Mouse (Mus musculus) intestine, embryonic 15.5 days (tissue): Measurements from ENCODE around the gene Sp3. TPM values are rescaled to one million over a fixed set of nuclear protein-coding genes. Genes with fewer than 3 reads are reported as not detected.

Source experiments
- ATAC-seq: fragments of 200-750 bp; cut with Nextera tagmentation; 2 replicates; pipeline ENCODE4 v1.8.0; 2017; ENCODE audit warnings: moderate TSS enrichment, moderate library complexity
- H3K27ac ChIP-seq: fragments of 300-500 bp; sonication (generic); 2 replicates; pipeline ENCODE4 v1.5.1; 2015; ENCODE audit warnings: mild to moderate bottlenecking, inconsistent platforms
- H3K27me3 ChIP-seq: fragments of 300-500 bp; sonication (generic); replicated peaks from 2 replicates; pipeline ENCODE4 v1.6.1; 2015; ENCODE audit warnings: inconsistent platforms
- H3K36me3 ChIP-seq: fragments of 300-500 bp; sonication (generic); 2 replicates; pipeline ENCODE4 v1.6.1; 2015; ENCODE audit warnings: inconsistent platforms
- H3K4me1 ChIP-seq: fragments of 300-500 bp; sonication (generic); replicated peaks from 2 replicates; pipeline ENCODE4 v1.6.1; 2015; ENCODE audit warnings: inconsistent platforms
- H3K4me2 ChIP-seq: fragments of 300-500 bp; sonication (generic); replicated peaks from 2 replicates; pipeline ENCODE4 v1.6.1; 2015; ENCODE audit warnings: mild to moderate bottlenecking, inconsistent platforms
- H3K4me3 ChIP-seq: fragments of 300-500 bp; sonication (generic); replicated peaks from 2 replicates; pipeline ENCODE4 v1.5.1; 2015; ENCODE audit warnings: inconsistent platforms
- H3K9ac ChIP-seq: fragments of 300-500 bp; sonication (generic); 2 replicates; pipeline ENCODE4 v1.6.1; 2015; ENCODE audit warnings: inconsistent platforms
- H3K9me3 ChIP-seq: fragments of 300-500 bp; sonication (generic); 2 replicates; pipeline ENCODE4 v1.6.1; 2016; ENCODE audit warnings: inconsistent platforms
- WGBS: fragments of 180-500 bp; shearing (Covaris S2); methylation state at CpG from one replicate; pipeline ENCODE4 v1.1.7; 2015; 5-methylcytosine and 5-hydroxymethylcytosine counted together
- polyA plus RNA-seq: library from polyadenylated mRNA; unstranded; fragments of >200 nt; fragmentation: Nextera tagmentation; extraction: Ambion mirVana; gene quantifications from 2 replicates; pipeline ENCODE4 v1.2.1, GENCODE M21; 2015

Sp3 gene
- polyA plus RNA-seq, 1 experiment from 2014 or later = 48.2 TPM

DNA sequence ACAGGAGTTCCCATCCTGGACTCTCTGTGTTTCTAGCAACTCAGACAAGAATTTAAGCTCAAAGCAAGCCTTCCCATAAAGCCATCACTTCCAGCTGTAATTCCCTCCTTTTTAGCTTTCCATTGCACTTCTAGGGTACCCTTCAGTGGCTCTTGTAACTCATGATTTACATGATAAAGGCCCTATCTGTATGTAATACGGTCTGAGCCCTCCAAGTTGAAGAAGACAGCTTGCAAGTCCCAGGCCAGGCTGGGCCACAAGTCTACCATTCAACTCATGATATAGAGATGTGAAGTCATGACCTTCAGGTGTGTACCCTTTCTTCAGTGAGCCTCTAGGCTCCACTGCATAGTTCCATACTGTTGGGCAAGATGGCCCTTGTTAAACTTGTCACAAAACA lies 5.3 kb upstream of the Sp3 start:
- Histone ChIP-seq H3K9me3 (no peaks in the 10 kb centered on the region), H3K4me1 (peaks cover 4% of the 10 kb centered on the region; the same call in 1 of the 2 replicates), H3K36me3 (0 out of 2 replicates have a peak, but pooled peaks cover 4% of the 10 kb centered on the region), H3K9ac (no peak overlapping the region), H3K27ac (no peak overlapping the region), H3K27me3 (no peaks in the 10 kb centered on the region), H3K4me2 (no peak overlapping the region), H3K4me3 (no peak overlapping the region)
- no peak for ATAC-seq
- WGBS = 60% methylated on average over 1 of the region's 1 CpGs

GRCm38 (mm10) chr2:72984806-72985205 lies 4.6 kb upstream of the Sp3 start:
- WGBS = 44% methylated on average over 4 of the region's 4 CpGs
- ATAC-seq = no peak
- no peak overlapping the region for H3K4me2 ChIP-seq
- H3K9me3 ChIP-seq = no peaks in the 10 kb centered on the region
- H3K4me1 ChIP-seq = peaks cover 4% of the 10 kb centered on the region; the same call in 1 of the 2 replicates
- H3K27ac ChIP-seq = no peak overlapping the region
- 0 out of 2 replicates have a peak, but pooled peaks cover 4% of the 10 kb centered on the region for H3K36me3 ChIP-seq
- no peaks in the 10 kb centered on the region for H3K27me3 ChIP-seq
- no peak overlapping the region for H3K9ac ChIP-seq
- H3K4me3 ChIP-seq = no peak overlapping the region

GRCm38 (mm10) chr2:72983211-72983610 lies 3.0 kb upstream of the Sp3 start:
- H3K27ac ChIP-seq = no peak overlapping the region
- 88% methylated on average over 3 of the region's 3 CpGs for WGBS
- H3K4me2 ChIP-seq = no peak overlapping the region
- H3K36me3 ChIP-seq = 0 out of 2 replicates have a peak, but pooled peaks cover 3% of the 10 kb centered on the region
- no peak for ATAC-seq
- H3K27me3 ChIP-seq = no peaks in the 10 kb centered on the region
- H3K4me3 ChIP-seq = no peak overlapping the region
- H3K9me3 ChIP-seq = no peaks in the 10 kb centered on the region
- H3K4me1 ChIP-seq = peaks cover 4% of the 10 kb centered on the region; the same call in 1 of the 2 replicates
- no peak overlapping the region for H3K9ac ChIP-seq

DNA sequence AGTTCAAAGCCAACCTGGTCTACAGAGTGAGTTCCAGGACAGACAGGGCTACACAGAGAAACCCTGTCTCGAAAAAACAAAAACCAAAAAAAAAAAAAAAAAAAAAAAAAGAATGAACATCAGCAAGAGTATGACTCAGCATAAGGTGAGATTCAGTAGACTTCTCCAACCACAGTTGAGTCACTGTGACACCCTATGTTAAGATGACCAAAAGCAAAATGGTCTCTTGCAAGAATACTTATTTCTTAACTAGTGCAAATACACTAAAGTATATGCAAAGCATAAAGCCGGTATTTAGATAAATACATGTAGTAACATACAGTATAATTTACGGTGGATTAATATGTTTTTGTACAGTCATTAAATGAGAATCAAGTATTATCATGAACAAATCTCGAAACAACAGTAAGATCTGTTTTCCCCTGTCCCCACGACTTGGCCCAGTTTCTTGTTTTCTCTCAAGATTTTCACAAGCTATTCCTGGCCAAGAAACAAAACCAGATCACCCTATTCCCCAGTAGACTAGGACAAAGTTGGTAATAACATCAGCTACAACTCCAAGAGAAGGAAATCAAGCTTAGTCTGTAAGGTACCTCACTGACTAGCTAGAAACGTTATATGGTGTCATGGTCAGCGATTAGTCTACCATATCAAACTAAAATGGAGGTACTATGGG lies 2.0 kb upstream of the Sp3 start:
- Histone ChIP-seq H3K9me3 (no peaks in the 10 kb centered on the region), H3K27ac (no peak overlapping the region), H3K4me1 (peaks cover 5% of the 10 kb centered on the region), H3K36me3 (no peaks in the 10 kb centered on the region), H3K4me2 (no peak overlapping the region), H3K4me3 (no peak overlapping the region), H3K27me3 (no peaks in the 10 kb centered on the region), H3K9ac (no peak overlapping the region)
- ATAC-seq = no peak
- WGBS = 93% methylated on average over 7 of the region's 7 CpGs

DNA sequence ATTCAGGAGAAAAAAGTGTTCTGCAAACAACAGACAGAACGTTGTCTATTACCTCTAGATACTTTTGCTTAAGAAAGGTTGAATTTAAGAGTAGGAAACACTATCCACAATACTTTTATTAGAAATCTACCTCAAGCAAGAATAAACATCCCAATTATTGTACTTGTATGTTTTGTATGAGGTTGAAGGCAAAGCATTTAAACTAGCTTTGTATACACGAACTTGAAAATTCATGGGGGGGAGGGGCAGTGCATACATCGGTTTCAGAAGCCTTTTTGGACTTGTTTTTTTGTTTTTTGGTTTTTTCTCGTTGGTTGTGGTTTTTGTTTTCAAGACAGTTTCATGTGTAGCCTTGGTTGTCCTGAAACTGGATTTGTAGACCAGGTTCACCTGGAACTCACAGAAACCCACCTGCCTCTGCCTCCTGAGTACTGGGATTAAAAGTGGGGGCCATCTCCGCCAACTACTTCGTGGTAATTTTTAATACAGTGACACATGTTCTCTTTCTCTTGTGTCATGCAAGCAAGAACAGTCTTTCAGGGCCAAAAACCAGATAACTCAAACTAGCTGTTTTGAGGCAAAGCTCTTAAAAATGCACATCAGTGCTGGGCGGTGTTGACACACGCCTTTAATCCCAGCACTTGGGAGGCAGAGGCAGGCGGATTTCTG lies 1.3 kb upstream of the Sp3 start:
- H3K4me2 ChIP-seq = peak overlapping the region; percentile 58
- no peak overlapping the region for H3K27ac ChIP-seq
- H3K4me1 ChIP-seq = peaks cover 9% of the 10 kb centered on the region
- no peaks in the 10 kb centered on the region for H3K27me3 ChIP-seq
- no peaks in the 10 kb centered on the region for H3K36me3 ChIP-seq
- no peak for ATAC-seq
- H3K9ac ChIP-seq = no peak overlapping the region
- 75% methylated on average over 9 of the region's 9 CpGs for whole genome bisulfite sequencing
- H3K9me3 ChIP-seq = no peaks in the 10 kb centered on the region
- H3K4me3 ChIP-seq = no peak overlapping the region

- H3K4me2 ChIP-seq = peak overlapping the region; percentile 58
- WGBS = 12% methylated on average over 3 of the region's 3 CpGs
- no peaks in the 10 kb centered on the region for H3K27me3 ChIP-seq
- no peaks in the 10 kb centered on the region for H3K36me3 ChIP-seq
- no peak for ATAC-seq
- H3K4me1 ChIP-seq = peaks cover 11% of the 10 kb centered on the region
- H3K27ac ChIP-seq = peak overlapping the region; percentile 100
- H3K9ac ChIP-seq = peak overlapping the region; percentile 99
- H3K4me3 ChIP-seq = peak overlapping the region; percentile 100
- H3K9me3 ChIP-seq = no peaks in the 10 kb centered on the region
These were observed 802 bp upstream of the Sp3 start for GRCm38 (mm10) chr2:72981075-72981420.

GRCm38 (mm10) chr2:72979659-72980071 lies 581 bp downstream of the Sp3 start:
- ATAC-seq = peak; percentile 76
- Histone ChIP-seq H3K27ac (peak overlapping the region; percentile 100), H3K36me3 (no peaks in the 10 kb centered on the region), H3K4me2 (peak overlapping the region; percentile 30), H3K4me3 (peak overlapping the region; percentile 100), H3K4me1 (peaks cover 8% of the 10 kb centered on the region), H3K9ac (peak overlapping the region; percentile 99), H3K9me3 (no peaks in the 10 kb centered on the region), H3K27me3 (no peaks in the 10 kb centered on the region)
- WGBS = 1% methylated on average over 18 of the region's 54 CpGs

- H3K36me3 ChIP-seq = no peaks in the 10 kb centered on the region
- peak overlapping the region; percentile 99 for H3K9ac ChIP-seq
- peak overlapping the region; percentile 100 for H3K27ac ChIP-seq
- H3K4me3 ChIP-seq = peak overlapping the region; percentile 100
- H3K4me2 ChIP-seq = peak overlapping the region; percentile 58
- no peaks in the 10 kb centered on the region for H3K27me3 ChIP-seq
- peak; percentile 88 for ATAC-seq
- WGBS = 0% methylated on average over 66 of the region's 107 CpGs
- no peaks in the 10 kb centered on the region for H3K9me3 ChIP-seq
- peaks cover 7% of the 10 kb centered on the region; the same call in 1 of the 2 replicates for H3K4me1 ChIP-seq
These were observed 1.2 kb downstream of the Sp3 start for GRCm38 (mm10) chr2:72978901-72979658.

DNA sequence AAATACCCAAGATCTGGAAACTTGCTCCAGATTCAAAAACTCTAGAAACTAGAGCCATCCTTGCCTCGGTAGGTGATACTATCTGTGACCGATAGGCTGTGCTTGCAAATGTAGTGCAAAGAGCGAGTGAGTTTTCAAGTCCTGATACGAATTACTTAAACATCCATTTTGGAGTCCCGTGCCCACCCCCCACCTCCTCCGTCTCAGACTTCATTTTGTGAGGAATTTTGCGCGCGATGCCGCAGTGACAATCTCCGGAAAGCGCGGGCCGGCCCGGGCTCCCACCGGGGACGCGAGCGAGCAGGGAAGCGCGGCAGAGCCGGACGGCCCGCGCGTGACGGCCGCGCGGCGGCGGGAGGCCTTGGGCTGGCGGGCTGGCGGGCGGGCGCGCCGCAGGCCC lies 1.8 kb downstream of the Sp3 start:
- WGBS = 1% methylated on average over 38 of the region's 38 CpGs
- H3K4me3 ChIP-seq = peak overlapping the region; percentile 100
- H3K9ac ChIP-seq = peak overlapping the region; percentile 99
- H3K4me2 ChIP-seq = peak overlapping the region; percentile 58
- H3K36me3 ChIP-seq = no peaks in the 10 kb centered on the region
- H3K27me3 ChIP-seq = no peaks in the 10 kb centered on the region
- peak overlapping the region; percentile 100 for H3K27ac ChIP-seq
- ATAC-seq = peak; percentile 26
- H3K4me1 ChIP-seq = peaks cover 7% of the 10 kb centered on the region; the same call in 1 of the 2 replicates
- H3K9me3 ChIP-seq = no peaks in the 10 kb centered on the region

DNA sequence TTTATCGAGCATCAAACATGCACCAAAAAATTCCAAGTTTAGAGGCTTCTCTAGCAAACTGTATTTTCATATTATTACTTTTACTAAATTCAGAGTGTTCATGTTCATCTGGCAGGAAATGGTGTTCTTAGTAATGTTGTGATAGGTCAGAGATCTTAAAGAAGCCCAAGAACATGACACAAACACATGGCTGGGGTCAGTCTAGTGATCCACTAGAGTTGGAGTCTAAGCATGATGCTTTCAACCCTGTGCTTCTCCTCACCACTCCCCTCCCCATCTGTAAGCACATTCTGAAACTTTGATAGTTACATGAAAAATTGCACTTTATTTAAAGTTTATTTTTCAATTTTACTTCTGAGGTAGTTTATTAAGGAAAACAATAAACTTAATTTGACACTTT lies 3.0 kb downstream of the Sp3 start:
- H3K36me3 ChIP-seq = no peaks in the 10 kb centered on the region
- peaks cover 7% of the 10 kb centered on the region; the same call in 1 of the 2 replicates for H3K4me1 ChIP-seq
- no peak overlapping the region for H3K27ac ChIP-seq
- WGBS = 69% methylated on average over 1 of the region's 1 CpGs
- no peak overlapping the region for H3K4me3 ChIP-seq
- H3K9ac ChIP-seq = no peak overlapping the region
- no peaks in the 10 kb centered on the region for H3K27me3 ChIP-seq
- no peaks in the 10 kb centered on the region for H3K9me3 ChIP-seq
- H3K4me2 ChIP-seq = peak overlapping the region; percentile 51
- no peak for ATAC-seq

GRCm38 (mm10) chr2:72976036-72976435 lies 4.2 kb downstream of the Sp3 start:
- Histone ChIP-seq H3K4me1 (peaks cover 7% of the 10 kb centered on the region; the same call in 1 of the 2 replicates), H3K4me3 (no peak overlapping the region), H3K9ac (no peak overlapping the region), H3K4me2 (no peak overlapping the region), H3K27ac (no peak overlapping the region), H3K27me3 (no peaks in the 10 kb centered on the region), H3K36me3 (peaks cover 3% of the 10 kb centered on the region; the same call in 1 of the 2 replicates), H3K9me3 (no peaks in the 10 kb centered on the region)
- ATAC-seq = no peak

- no peaks in the 10 kb centered on the region for H3K27me3 ChIP-seq
- H3K9ac ChIP-seq = no peak overlapping the region
- peaks cover 14% of the 10 kb centered on the region; the same call in 1 of the 2 replicates for H3K36me3 ChIP-seq
- H3K9me3 ChIP-seq = no peaks in the 10 kb centered on the region
- H3K27ac ChIP-seq = no peak overlapping the region
- H3K4me1 ChIP-seq = no peaks in the 10 kb centered on the region
- H3K4me3 ChIP-seq = no peak overlapping the region
- ATAC-seq = no peak
- WGBS = 86% methylated on average over 6 of the region's 6 CpGs
- H3K4me2 ChIP-seq = no peak overlapping the region
These were observed 9.4 kb downstream of the Sp3 start for GRCm38 (mm10) chr2:72970831-72971230.
